Mouse (Mus musculus) G1E (cell line): ENCODE results near the gene Tns1.

Source experiments
- CTCF ChIP-seq: IDR thresholded peaks from 2 replicates; pipeline ENCODE4 v1.5.1; 2012; ENCODE audit warnings: low read depth, low read length, inconsistent platforms, mixed read lengths
- GATA1 ChIP-seq: IDR thresholded peaks from 2 replicates; pipeline ENCODE4 v1.6.1; 2012; ENCODE audit warnings: borderline replicate concordance, low read length, inconsistent platforms, mixed read lengths
- GATA2 ChIP-seq: IDR thresholded peaks from 2 replicates; pipeline ENCODE4 v1.6.1; 2012; ENCODE audit warnings: low read depth, low read length, inconsistent platforms, borderline replicate concordance
- TAL1 ChIP-seq: conservative IDR thresholded peaks from 2 replicates; pipeline ENCODE4 v1.6.1; 2012; ENCODE audit warnings: low read depth, low read length, inconsistent platforms, mixed read lengths

DNA sequence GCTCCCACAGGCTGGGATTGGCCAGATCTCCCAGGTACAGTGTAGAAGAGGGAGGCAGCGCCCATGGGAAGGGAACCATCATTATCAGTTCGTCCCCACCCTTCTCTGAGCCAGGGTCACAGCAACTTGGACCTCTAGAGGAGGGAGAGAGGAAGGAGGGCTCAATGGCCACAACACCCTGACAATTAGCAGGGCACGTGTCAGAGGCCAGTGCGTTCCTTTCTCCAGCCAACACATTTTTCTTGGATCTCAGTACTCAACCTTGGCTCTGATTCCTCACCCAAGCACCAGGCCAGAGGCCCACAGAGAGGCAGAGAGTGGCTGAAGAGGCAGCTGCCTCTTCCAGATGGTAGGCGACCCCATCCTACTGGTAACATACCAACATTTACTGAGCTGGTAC lies 107.6 kb downstream of the Tns1 start:
- TF ChIP-seq CTCF (no peak), GATA1 (no peak), GATA2 (no peak), TAL1 (no peak)
